Mouse (Mus musculus) brain, embryonic 14.5 days (tissue): ENCODE measurements around the gene Ddost.

ENCODE experiments used
- CTCF ChIP-seq: fragments of 200-500 bp; IDR thresholded peaks from 2 replicates; pipeline ENCODE4 v1.5.1; 2012; ENCODE audit warnings: inconsistent platforms, mild to moderate bottlenecking, moderate library complexity, borderline replicate concordance; ENCODE audit not compliant: insufficient read depth, insufficient read length; ENCODE audit errors: extremely low read depth
- POLR2A ChIP-seq: fragments of 200-500 bp; IDR thresholded peaks from 2 replicates; pipeline ENCODE4 v1.6.1; 2012; ENCODE audit warnings: mild to moderate bottlenecking, inconsistent platforms, borderline replicate concordance; ENCODE audit not compliant: poor library complexity, insufficient read depth, insufficient read length, severe bottlenecking; ENCODE audit errors: extremely low read depth

- no peak for TF ChIP-seq CTCF
- TF ChIP-seq POLR2A, result peak; percentile 81; the same call in 1 of the 2 replicates
Measured at GRCm38 (mm10) chr4:138304340-138305104, at the start of gene Ddost.
